Mouse (Mus musculus) MEL (cell line): ENCODE results near the gene Afdn. TPM values are rescaled to one million over a fixed set of nuclear protein-coding genes. Genes with fewer than 3 reads are reported as not detected.

Experiments
- DNase-seq: peaks from one replicate; pipeline ENCODE4 v3.0.0; 2011; ENCODE audit warnings: low read depth, low spot score
- H3K27ac ChIP-seq: 2 replicates; pipeline ENCODE4 v1.5.1; 2012; ENCODE audit warnings: low read depth, mild to moderate bottlenecking, control low read depth, low read length, moderate library complexity; ENCODE audit not compliant: control insufficient read depth
- H3K27me3 ChIP-seq, 2 experiments: fragments of 150-350 bp in 1 of 2; sonication (generic) in 1 of 2; 2 replicates each; pipeline ENCODE4 v1.6.1; 2012; ENCODE audit warnings: low read length in 2 of 2, mild to moderate bottlenecking in 2 of 2, improper control_type of control experiment in 1 of 2, moderate library complexity in 1 of 2; ENCODE audit not compliant: insufficient read depth in 2 of 2, control insufficient read depth in 1 of 2
- H3K36me3 ChIP-seq, 2 experiments: 2 replicates each; pipeline ENCODE4 v1.6.1; 2012 to 2014; ENCODE audit warnings: low read length in 2 of 2, improper control_type of control experiment in 1 of 2, inconsistent platforms in 1 of 2, mild to moderate bottlenecking in 1 of 2; ENCODE audit not compliant: insufficient read depth in 2 of 2, control insufficient read depth in 1 of 2
- H3K4me1 ChIP-seq, 2 experiments: fragments of 150-350 bp in 1 of 2; sonication (generic) in 1 of 2; 2 replicates each; pipeline ENCODE4 v1.6.1; 2012; ENCODE audit warnings: low read length in 2 of 2, improper control_type of control experiment in 1 of 2, mild to moderate bottlenecking in 1 of 2; ENCODE audit not compliant: insufficient read depth in 2 of 2, control insufficient read depth in 1 of 2
- H3K4me3 ChIP-seq, 2 experiments: fragments of 150-350 bp in 1 of 2; sonication (generic) in 1 of 2; 2 replicates each; pipeline ENCODE4 v1.5.1; 2012; ENCODE audit warnings: low read depth in 2 of 2, low read length in 2 of 2, mild to moderate bottlenecking in 2 of 2, moderate library complexity in 2 of 2, control low read depth in 1 of 2, improper control_type of control experiment in 1 of 2; ENCODE audit not compliant: control insufficient read depth in 1 of 2, insufficient read depth in 1 of 2
- H3K79me2 ChIP-seq: 2 replicates; pipeline ENCODE4 v1.6.1; 2012; ENCODE audit warnings: mild to moderate bottlenecking, low read length, moderate library complexity; ENCODE audit not compliant: control insufficient read depth, poor library complexity, insufficient read depth
- H3K9ac ChIP-seq: 2 replicates; pipeline ENCODE4 v1.6.1; 2012; ENCODE audit warnings: low read depth, mild to moderate bottlenecking, control low read depth, low read length, moderate library complexity; ENCODE audit not compliant: control insufficient read depth, poor library complexity, severe bottlenecking
- H3K9me3 ChIP-seq: fragments of 150-350 bp; sonication (generic); replicated peaks from 2 replicates; pipeline ENCODE4 v1.6.1; 2012; ENCODE audit warnings: mild to moderate bottlenecking, low read length, improper control_type of control experiment, moderate library complexity; ENCODE audit not compliant: insufficient read depth
- CHD1 ChIP-seq: IDR thresholded peaks from 2 replicates; pipeline ENCODE4 v1.6.1; 2012; ENCODE audit warnings: low read depth, mild to moderate bottlenecking, inconsistent platforms, low read length, improper control_type of control experiment
- CHD2 ChIP-seq: IDR thresholded peaks from 2 replicates; pipeline ENCODE4 v1.6.1; 2011; ENCODE audit warnings: low read length, improper control_type of control experiment
- E2F4 ChIP-seq: IDR thresholded peaks from 2 replicates; pipeline ENCODE4 v1.6.1; 2011; ENCODE audit warnings: low read depth, low read length, improper control_type of control experiment, borderline replicate concordance
- EP300 ChIP-seq, 2 experiments: IDR thresholded peaks; 2 replicates each; pipeline ENCODE4 v1.6.1; 2011; ENCODE audit warnings: improper control_type of control experiment in 2 of 2, low read length in 2 of 2, low read depth in 1 of 2, mild to moderate bottlenecking in 1 of 2
- ETS1 ChIP-seq: IDR thresholded peaks from 2 replicates; pipeline ENCODE4 v1.6.1; 2012; ENCODE audit warnings: low read depth, mild to moderate bottlenecking, inconsistent platforms, low read length, improper control_type of control experiment, moderate library complexity
- GABPA ChIP-seq: IDR thresholded peaks from 2 replicates; pipeline ENCODE4 v1.6.1; 2012; ENCODE audit warnings: low read depth, mild to moderate bottlenecking, inconsistent platforms, low read length, improper control_type of control experiment, moderate library complexity
- GATA1 ChIP-seq: IDR thresholded peaks from 2 replicates; pipeline ENCODE4 v1.6.1; 2011; ENCODE audit warnings: low read depth, low read length, improper control_type of control experiment
- HCFC1 ChIP-seq: IDR thresholded peaks from 2 replicates; pipeline ENCODE4 v1.6.1; 2012; ENCODE audit warnings: low read depth, mild to moderate bottlenecking, inconsistent platforms, low read length, improper control_type of control experiment, moderate library complexity
- JUND ChIP-seq: IDR thresholded peaks from 2 replicates; pipeline ENCODE4 v1.6.1; 2011; ENCODE audit warnings: low read depth, mild to moderate bottlenecking, improper control_type of control experiment, low read length
- KAT2A ChIP-seq: conservative IDR thresholded peaks from 2 replicates; pipeline ENCODE4 v1.6.1; 2012; ENCODE audit warnings: low read depth, low read length, improper control_type of control experiment, inconsistent platforms
- MAFK ChIP-seq: IDR thresholded peaks from 2 replicates; pipeline ENCODE4 v1.6.1; 2011; ENCODE audit warnings: low read depth, mild to moderate bottlenecking, low read length, improper control_type of control experiment, borderline replicate concordance
- MAZ ChIP-seq: IDR thresholded peaks from 2 replicates; pipeline ENCODE4 v1.6.1; 2012; ENCODE audit warnings: low read depth, mild to moderate bottlenecking, inconsistent platforms, low read length, improper control_type of control experiment
- MEF2A ChIP-seq: IDR thresholded peaks from 2 replicates; pipeline ENCODE4 v1.6.1; 2014; ENCODE audit warnings: low read depth, mild to moderate bottlenecking, inconsistent platforms, low read length, improper control_type of control experiment; ENCODE audit not compliant: poor library complexity, insufficient replicate concordance, severe bottlenecking; ENCODE audit errors: extremely low read depth
- NELFE ChIP-seq: IDR thresholded peaks from 2 replicates; pipeline ENCODE4 v1.6.1; 2011; ENCODE audit warnings: low read depth, low read length, improper control_type of control experiment
- NRF1 ChIP-seq: IDR thresholded peaks from 2 replicates; pipeline ENCODE4 v1.6.1; 2014; ENCODE audit warnings: low read depth, mild to moderate bottlenecking, inconsistent platforms, low read length, improper control_type of control experiment, moderate library complexity; ENCODE audit not compliant: poor library complexity, insufficient read depth, severe bottlenecking
- POLR2A ChIP-seq, 2 experiments: IDR thresholded peaks; 2 replicates each; pipeline ENCODE4 v1.6.1; 2011 to 2012; ENCODE audit warnings: low read length in 2 of 2, mild to moderate bottlenecking in 2 of 2, control low read depth in 1 of 2, improper control_type of control experiment in 1 of 2, low read depth in 1 of 2, moderate library complexity in 1 of 2; ENCODE audit not compliant: control insufficient read depth in 1 of 2, insufficient read depth in 1 of 2, poor library complexity in 1 of 2
- RAD21 ChIP-seq: IDR thresholded peaks from 2 replicates; pipeline ENCODE4 v1.6.1; 2011; ENCODE audit warnings: mild to moderate bottlenecking, low read depth, low read length, improper control_type of control experiment
- RCOR1 ChIP-seq: IDR thresholded peaks from 2 replicates; pipeline ENCODE4 v1.6.1; 2012; ENCODE audit warnings: low read depth, mild to moderate bottlenecking, inconsistent platforms, low read length, improper control_type of control experiment
- SIN3A ChIP-seq: IDR thresholded peaks from 2 replicates; pipeline ENCODE4 v1.6.1; 2012; ENCODE audit warnings: low read length, improper control_type of control experiment, inconsistent platforms
- TAL1 ChIP-seq: IDR thresholded peaks from 2 replicates; pipeline ENCODE4 v1.6.1; 2012; ENCODE audit warnings: mild to moderate bottlenecking, inconsistent platforms, low read length, moderate library complexity, mixed read lengths
- TBP ChIP-seq: IDR thresholded peaks from 2 replicates; pipeline ENCODE4 v1.8.0; 2011; ENCODE audit warnings: low read depth, low read length, improper control_type of control experiment
- TCF12 ChIP-seq: IDR thresholded peaks from 2 replicates; pipeline ENCODE4 v1.6.1; 2014; ENCODE audit warnings: low read depth, mild to moderate bottlenecking, inconsistent platforms, low read length, improper control_type of control experiment, moderate library complexity
- UBTF ChIP-seq: IDR thresholded peaks from 2 replicates; pipeline ENCODE4 v1.6.1; 2012; ENCODE audit warnings: low read depth, mild to moderate bottlenecking, inconsistent platforms, low read length, improper control_type of control experiment, moderate library complexity, borderline replicate concordance; ENCODE audit not compliant: insufficient read depth
- USF2 ChIP-seq, 2 experiments: IDR thresholded peaks; 2 replicates each; pipeline ENCODE4 v1.6.1; 2011 to 2012; ENCODE audit warnings: improper control_type of control experiment in 2 of 2, low read length in 2 of 2, borderline replicate concordance in 1 of 2, inconsistent platforms in 1 of 2, low read depth in 1 of 2, mild to moderate bottlenecking in 1 of 2; ENCODE audit not compliant: insufficient read depth in 1 of 2
- ZMIZ1 ChIP-seq: IDR thresholded peaks from 2 replicates; pipeline ENCODE4 v1.6.1; 2012; ENCODE audit warnings: low read depth, mild to moderate bottlenecking, inconsistent platforms, low read length, improper control_type of control experiment, moderate library complexity
- polyA plus RNA-seq, 2 experiments: library from polyadenylated mRNA; stranded (reverse) in 1 of 2; unstranded in 1 of 2; fragments of >175 nt in 1 of 2; fragments of >200 nt in 1 of 2; gene quantifications; 2 replicates each; pipeline versions ENCODE4 v1.2.1 to v1.2.4; 2012; ENCODE audit warnings: low replicate concordance in 2 of 2, low read depth in 1 of 2; ENCODE audit not compliant: insufficient read length in 2 of 2, insufficient read depth in 1 of 2, missing spikeins in 1 of 2
- total RNA-seq: library from RNA; depleted of rRNA; stranded (reverse); fragments of 300-350 nt; gene quantifications from 2 replicates; pipeline ENCODE4 v1.2.3, GENCODE M21; 2012

Afdn gene
- total and polyA plus RNA-seq, 3 experiments = 0.39 TPM; not detected in 1

DNA sequence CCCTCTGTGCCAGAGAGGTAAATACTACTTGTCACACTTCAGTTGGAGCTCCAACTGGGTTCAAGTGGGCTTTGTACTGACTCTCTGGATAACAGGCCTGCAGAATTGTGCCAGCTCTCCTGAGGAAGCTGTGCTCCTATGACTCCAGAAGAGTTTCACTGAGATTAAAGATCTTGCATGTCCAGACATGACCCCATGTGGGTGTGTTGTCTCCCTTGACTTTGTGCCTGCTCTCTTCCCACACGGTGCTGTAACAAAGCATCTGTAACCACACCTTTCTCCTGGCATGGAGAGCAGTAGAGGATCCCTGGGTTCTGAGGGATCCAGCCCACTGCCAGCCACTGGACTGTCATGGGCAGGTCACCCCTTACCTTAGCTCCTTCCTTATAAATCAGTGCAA, 95.1 kb downstream of the Afdn start:
- Histone ChIP-seq H3K27ac (no peak overlapping the region), H3K79me2 (no peaks in the 10 kb centered on the region), H3K9me3 (no peaks in the 10 kb centered on the region), H3K4me3 (no peak overlapping the region), H3K4me1 (no peaks in the 10 kb centered on the region), H3K9ac (no peak overlapping the region), H3K27me3 (no peaks in the 10 kb centered on the region), H3K36me3 (no peaks in the 10 kb centered on the region)
- no peak for TF ChIP-seq GABPA
- no peak for TF ChIP-seq USF2 (IDR thresholded peaks at IDR 0.05; ENCODE audit: borderline replicate concordance in 1 of 2, insufficient read depth in 1 of 2, low read depth in 1 of 2, low read length in 2 of 2)
- no peak for TF ChIP-seq TCF12
- TF ChIP-seq NELFE = no peak
- no peak for TF ChIP-seq ETS1
- TF ChIP-seq POLR2A (IDR thresholded peaks at IDR 0.05; ENCODE audit: control insufficient read depth in 1 of 2, insufficient read depth in 1 of 2, low read depth in 1 of 2, low read length in 2 of 2, poor library complexity in 1 of 2) = no peak
- no peak for TF ChIP-seq KAT2A
- no peak for TF ChIP-seq HCFC1
- TF ChIP-seq UBTF = no peak
- no peak for TF ChIP-seq E2F4
- no peak for TF ChIP-seq RCOR1
- no peak for TF ChIP-seq ZMIZ1
- no peak for TF ChIP-seq SIN3A
- no peak for TF ChIP-seq GATA1
- no peak for TF ChIP-seq EP300 (IDR thresholded peaks at IDR 0.05; ENCODE audit: low read depth in 1 of 2, low read length in 2 of 2)
- no peak for TF ChIP-seq CHD2
- no peak for TF ChIP-seq NRF1
- TF ChIP-seq MEF2A = no peak
- TF ChIP-seq JUND = no peak
- no peak for DNase-seq

GRCm38 (mm10) chr17:13856429-13857090, 96.2 kb downstream of the Afdn start:
- Histone ChIP-seq H3K9me3 (no peaks in the 10 kb centered on the region), H3K36me3 (no peaks in the 10 kb centered on the region), H3K4me1 (no peaks in the 10 kb centered on the region), H3K79me2 (no peaks in the 10 kb centered on the region), H3K9ac (no peak overlapping the region), H3K27ac (no peak overlapping the region), H3K4me3 (no peak overlapping the region), H3K27me3 (no peaks in the 10 kb centered on the region)
- DNase-seq = no peak
- TF ChIP-seq ETS1 = no peak
- TF ChIP-seq RCOR1 = no peak
- TF ChIP-seq TAL1 = no peak
- TF ChIP-seq RAD21 = no peak
- no peak for TF ChIP-seq NELFE
- TF ChIP-seq MAZ = no peak
- TF ChIP-seq CHD1 = no peak
- no peak for TF ChIP-seq E2F4
- TF ChIP-seq SIN3A = no peak
- TF ChIP-seq ZMIZ1 = no peak
- no peak for TF ChIP-seq MAFK
- TF ChIP-seq TBP = no peak
